Mouse (Mus musculus) liver, embryonic 15.5 days (tissue): ENCODE data around the gene Trabd. TPM values are rescaled to one million over a fixed set of nuclear protein-coding genes. Genes with fewer than 3 reads are reported as not detected.

Experiments
- ATAC-seq: fragments of 200-750 bp; cut with Nextera tagmentation; 2 replicates; pipeline ENCODE4 v1.8.0; 2017; ENCODE audit warnings: moderate number of reproducible peaks, mild to moderate bottlenecking, moderate library complexity; ENCODE audit not compliant: insufficient read depth
- H3K27ac ChIP-seq: fragments of 300-500 bp; sonication (generic); replicated peaks from 2 replicates; pipeline ENCODE4 v1.5.1; 2015; ENCODE audit warnings: mild to moderate bottlenecking, inconsistent platforms
- H3K27me3 ChIP-seq: fragments of 300-500 bp; sonication (generic); 2 replicates; pipeline ENCODE4 v1.6.1; 2015; ENCODE audit warnings: mild to moderate bottlenecking, inconsistent platforms
- H3K36me3 ChIP-seq: fragments of 300-500 bp; sonication (generic); replicated peaks from 2 replicates; pipeline ENCODE4 v1.6.1; 2015; ENCODE audit warnings: moderate library complexity, mild to moderate bottlenecking, inconsistent platforms
- H3K4me1 ChIP-seq: fragments of 300-500 bp; sonication (generic); replicated peaks from 2 replicates; pipeline ENCODE4 v1.6.1; 2015; ENCODE audit warnings: inconsistent platforms
- H3K4me2 ChIP-seq: fragments of 300-500 bp; sonication (generic); 2 replicates; pipeline ENCODE4 v1.6.1; 2015; ENCODE audit warnings: moderate library complexity, mild to moderate bottlenecking, inconsistent platforms
- H3K4me3 ChIP-seq: fragments of 300-500 bp; sonication (generic); replicated peaks from 2 replicates; pipeline ENCODE4 v1.5.1; 2015; ENCODE audit warnings: mild to moderate bottlenecking, inconsistent platforms
- H3K9ac ChIP-seq: fragments of 300-500 bp; sonication (generic); 2 replicates; pipeline ENCODE4 v1.6.1; 2015; ENCODE audit warnings: moderate library complexity, mild to moderate bottlenecking, inconsistent platforms
- H3K9me3 ChIP-seq: fragments of 300-500 bp; sonication (generic); replicated peaks from 2 replicates; pipeline ENCODE4 v1.6.1; 2016; ENCODE audit warnings: inconsistent platforms
- WGBS: fragments of 180-500 bp; shearing (Covaris S2); methylation state at CpG from one replicate; pipeline ENCODE4 v1.1.7; 2015; ENCODE audit warnings: mixed read lengths; ENCODE audit not compliant: insufficient replicate concordance; 5-methylcytosine and 5-hydroxymethylcytosine counted together
- polyA plus RNA-seq: library from polyadenylated mRNA; unstranded; fragments of >200 nt; fragmentation: Nextera tagmentation; extraction: Ambion mirVana; gene quantifications from 2 replicates; pipeline ENCODE4 v1.2.1, GENCODE M21; 2015

Gene Trabd
- polyA plus RNA-seq, 1 experiment from 2014 or later, result 19.2 TPM

DNA sequence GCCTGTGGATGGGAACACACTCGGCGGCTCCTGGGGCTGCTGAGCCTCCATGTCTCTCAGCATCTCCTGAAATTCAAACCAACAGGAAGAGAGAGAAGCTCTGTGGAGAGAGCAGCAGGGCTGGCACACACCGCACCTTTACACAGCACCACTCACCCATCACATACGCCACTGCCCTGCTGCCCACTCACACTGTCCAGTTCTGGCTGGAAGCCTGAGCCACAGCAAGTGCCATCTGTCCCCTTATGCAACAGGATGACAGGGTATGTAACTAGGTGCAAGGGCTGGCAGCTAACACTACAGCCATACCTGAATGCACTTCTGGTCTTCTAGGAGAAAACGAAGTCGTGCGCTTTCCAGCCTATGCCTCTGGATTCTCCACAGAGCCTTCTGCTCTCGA is 29.5 kb downstream of the Trabd start:
- ATAC-seq, result no peak
- 90% methylated on average over 8 of the region's 8 CpGs for WGBS
- H3K4me3 ChIP-seq, result no peak overlapping the region
- no peaks in the 10 kb centered on the region for H3K27me3 ChIP-seq
- H3K27ac ChIP-seq, result no peak overlapping the region
- H3K4me1 ChIP-seq, result no peaks in the 10 kb centered on the region
- H3K9ac ChIP-seq, result no peak overlapping the region
- H3K4me2 ChIP-seq, result no peak overlapping the region
- peaks cover 100% of the 10 kb centered on the region for H3K36me3 ChIP-seq
- H3K9me3 ChIP-seq, result no peaks in the 10 kb centered on the region

DNA sequence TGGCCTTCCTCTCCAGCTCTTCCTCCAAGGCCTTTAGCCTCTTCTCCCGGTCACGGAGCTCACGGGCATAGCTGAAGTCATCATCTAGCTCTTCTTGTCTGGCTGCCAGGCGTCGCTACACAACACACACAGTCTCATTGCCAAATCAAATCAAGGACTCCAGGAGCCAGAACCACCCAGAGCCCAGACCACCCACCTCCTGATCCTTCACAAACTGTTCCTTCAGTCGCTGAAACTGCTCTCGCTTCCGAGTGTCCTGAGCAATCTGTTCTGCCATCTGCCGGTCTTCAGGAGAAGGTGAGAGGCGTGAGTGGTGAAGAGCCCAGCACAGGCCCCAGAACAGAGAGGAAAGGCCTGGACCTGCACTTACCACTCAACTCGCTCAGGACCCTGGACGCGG is 31.1 kb downstream of the Trabd start:
- Histone ChIP-seq H3K36me3 (peaks cover 100% of the 10 kb centered on the region), H3K4me1 (no peaks in the 10 kb centered on the region), H3K9me3 (no peaks in the 10 kb centered on the region), H3K4me3 (no peak overlapping the region), H3K9ac (no peak overlapping the region), H3K27ac (no peak overlapping the region), H3K4me2 (no peak overlapping the region), H3K27me3 (no peaks in the 10 kb centered on the region)
- ATAC-seq, result no peak
- 86% methylated on average over 13 of the region's 13 CpGs for WGBS

DNA sequence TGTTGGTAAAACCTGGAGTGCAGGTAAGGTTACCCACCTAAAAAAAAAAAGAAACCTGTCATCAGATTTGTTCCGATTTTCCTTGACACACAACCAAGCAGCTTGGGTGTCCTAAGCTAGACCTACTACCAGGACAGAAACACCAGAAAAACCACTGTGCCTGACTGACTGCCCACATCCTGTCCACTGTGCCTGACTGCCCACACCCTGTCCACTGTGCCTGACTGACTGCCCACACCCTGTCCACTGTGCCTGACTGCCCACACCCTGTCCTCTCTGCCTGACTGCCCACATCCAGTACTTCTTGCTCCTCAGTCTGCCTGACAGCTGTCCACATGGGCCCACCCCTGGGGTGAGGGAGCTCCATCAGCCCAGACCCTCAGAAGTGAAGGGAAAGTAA is 32.1 kb downstream of the Trabd start:
- ATAC-seq, result no peak
- Histone ChIP-seq H3K27me3 (no peaks in the 10 kb centered on the region), H3K27ac (no peak overlapping the region), H3K4me2 (no peak overlapping the region), H3K4me1 (no peaks in the 10 kb centered on the region), H3K9ac (no peak overlapping the region), H3K4me3 (no peak overlapping the region), H3K36me3 (peaks cover 100% of the 10 kb centered on the region), H3K9me3 (no peaks in the 10 kb centered on the region)
- 86% methylated on average over 1 of the region's 1 CpGs for WGBS

- Histone ChIP-seq H3K27me3 (no peaks in the 10 kb centered on the region), H3K36me3 (peaks cover 97% of the 10 kb centered on the region), H3K27ac (no peak overlapping the region), H3K4me2 (no peak overlapping the region), H3K4me1 (no peaks in the 10 kb centered on the region), H3K4me3 (no peak overlapping the region), H3K9ac (no peak overlapping the region), H3K9me3 (no peaks in the 10 kb centered on the region)
- WGBS, result 86% methylated on average over 9 of the region's 9 CpGs
- no peak for ATAC-seq
Observed at GRCm38 (mm10) chr15:89110147-89110546, 35.2 kb downstream of the Trabd start.

DNA sequence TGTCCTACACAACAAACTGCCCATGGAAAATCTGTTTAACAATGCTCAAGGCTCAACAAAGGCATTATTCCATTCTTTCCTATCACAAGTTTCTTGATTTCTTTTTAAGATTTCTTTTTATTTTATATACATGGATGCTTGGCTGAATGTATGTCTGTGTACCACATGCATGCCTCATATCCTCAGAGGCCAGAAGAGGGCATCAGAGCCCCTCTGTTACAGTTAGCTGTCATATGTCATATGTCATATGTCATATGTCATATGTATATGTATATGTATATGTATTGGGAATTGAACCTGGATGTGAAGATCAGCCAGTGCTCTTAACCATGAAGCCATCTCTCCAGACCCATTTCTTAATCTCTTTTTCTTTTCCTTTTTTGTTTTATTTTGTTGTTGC is 43.1 kb downstream of the Trabd start:
- Histone ChIP-seq H3K4me1 (peaks cover 33% of the 10 kb centered on the region), H3K27me3 (no peaks in the 10 kb centered on the region)

GRCm38 (mm10) chr15:89122649-89123366 is 47.9 kb downstream of the Trabd start, which contains the start of gene Tubgcp6:
Gene Tubgcp6 (minus strand): TSS chr15:89123112.
- Histone ChIP-seq H3K9ac (peak within 1 kb of the TSS; percentile 86), H3K9me3 (no peaks in the 10 kb centered on the region), H3K4me2 (peak within 1 kb of the TSS; percentile 84), H3K27ac (peak within 1 kb of the TSS; percentile 79), H3K4me1 (peaks cover 47% of the 10 kb centered on the region), H3K36me3 (peaks cover 31% of the 10 kb centered on the region), H3K27me3 (no peaks in the 10 kb centered on the region), H3K4me3 (peak within 1 kb of the TSS; percentile 93)
- under 1% methylated on average over 47 of the region's 47 CpGs for WGBS
- peak; percentile 84 for ATAC-seq

More for the DNA sequence above, 43.1 kb downstream of the Trabd start:
- Histone ChIP-seq H3K4me3 (no peak overlapping the region), H3K9me3 (no peaks in the 10 kb centered on the region), H3K9ac (no peak overlapping the region), H3K36me3 (peaks cover 69% of the 10 kb centered on the region), H3K27ac (no peak overlapping the region), H3K4me2 (no peak overlapping the region)
- no peak for ATAC-seq

- ATAC-seq, result no peak
- Histone ChIP-seq H3K4me3 (peak overlapping the region; percentile 93), H3K4me2 (peak overlapping the region; percentile 84), H3K36me3 (peaks cover 23% of the 10 kb centered on the region), H3K27me3 (no peaks in the 10 kb centered on the region), H3K9ac (peak overlapping the region; percentile 86), H3K9me3 (no peaks in the 10 kb centered on the region), H3K4me1 (peaks cover 51% of the 10 kb centered on the region), H3K27ac (peak overlapping the region; percentile 79)
- WGBS, result 40% methylated on average over 11 of the region's 11 CpGs
Observed at GRCm38 (mm10) chr15:89123595-89123994, 48.7 kb downstream of the Trabd start.

DNA sequence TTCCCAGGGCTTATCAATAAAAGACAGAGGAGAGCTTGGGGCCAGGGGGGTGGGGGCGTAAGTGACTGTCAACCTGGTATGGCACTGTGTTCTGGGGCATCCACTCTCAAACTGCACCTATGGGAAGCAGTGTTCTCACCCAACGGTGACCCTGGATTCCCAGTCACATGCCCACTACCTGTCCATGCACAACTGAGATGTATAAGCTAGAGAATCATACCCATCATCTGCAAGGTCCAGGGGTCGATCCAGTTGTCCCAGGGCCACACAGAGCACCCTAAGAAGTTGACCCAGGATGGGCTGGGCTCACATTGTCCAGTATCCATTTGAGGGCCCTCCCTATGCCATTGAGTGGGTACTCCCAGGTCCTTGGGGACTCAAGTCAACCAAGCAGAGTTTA is 49.4 kb downstream of the Trabd start:
- peak overlapping the region; percentile 84; the same call in 1 of the 2 replicates for H3K4me2 ChIP-seq
- ATAC-seq, result no peak
- H3K4me1 ChIP-seq, result peaks cover 57% of the 10 kb centered on the region
- no peak overlapping the region for H3K4me3 ChIP-seq
- no peak overlapping the region for H3K27ac ChIP-seq
- H3K9ac ChIP-seq, result no peak overlapping the region
- H3K9me3 ChIP-seq, result no peaks in the 10 kb centered on the region
- no peaks in the 10 kb centered on the region for H3K27me3 ChIP-seq
- peaks cover 18% of the 10 kb centered on the region for H3K36me3 ChIP-seq
- WGBS, result 74% methylated on average over 3 of the region's 3 CpGs

- no peaks in the 10 kb centered on the region for H3K9me3 ChIP-seq
- no peak overlapping the region for H3K9ac ChIP-seq
- no peak overlapping the region for H3K27ac ChIP-seq
- no peak overlapping the region for H3K4me2 ChIP-seq
- peaks cover 7% of the 10 kb centered on the region for H3K36me3 ChIP-seq
- ATAC-seq, result no peak
- peaks cover 10% of the 10 kb centered on the region; the same call in 1 of the 2 replicates for H3K27me3 ChIP-seq
- H3K4me1 ChIP-seq, result peaks cover 48% of the 10 kb centered on the region
- 77% methylated on average over 9 of the region's 9 CpGs for WGBS
- no peak overlapping the region for H3K4me3 ChIP-seq
Observed at GRCm38 (mm10) chr15:89125351-89125750, 50.4 kb downstream of the Trabd start.

DNA sequence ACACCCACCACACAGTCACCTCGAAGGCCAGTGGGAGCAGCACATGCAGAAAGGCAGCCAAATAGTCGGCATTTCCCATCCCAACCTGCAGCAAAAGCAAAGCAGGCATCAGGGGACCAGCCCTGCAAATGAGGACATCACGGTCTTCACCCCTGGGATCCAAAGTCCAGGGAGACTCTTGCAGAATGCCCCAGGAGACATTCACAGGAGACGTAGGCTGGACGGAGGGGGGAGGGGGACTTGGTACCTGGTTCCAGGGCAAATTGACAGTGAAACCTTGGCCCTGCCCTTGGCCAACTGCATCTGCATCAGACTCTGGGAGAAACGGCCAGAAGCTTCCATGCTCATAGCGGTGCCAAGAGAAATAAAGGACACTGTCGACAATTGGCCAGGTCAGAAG is 51.7 kb downstream of the Trabd start:
- WGBS, result 74% methylated on average over 8 of the region's 8 CpGs
- H3K4me1 ChIP-seq, result peaks cover 36% of the 10 kb centered on the region
- no peaks in the 10 kb centered on the region for H3K9me3 ChIP-seq
- no peak overlapping the region for H3K9ac ChIP-seq
- no peak overlapping the region for H3K27ac ChIP-seq
- peaks cover 5% of the 10 kb centered on the region; the same call in 1 of the 2 replicates for H3K36me3 ChIP-seq
- no peak overlapping the region for H3K4me3 ChIP-seq
- ATAC-seq, result no peak
- no peak overlapping the region for H3K4me2 ChIP-seq
- peaks cover 17% of the 10 kb centered on the region for H3K27me3 ChIP-seq

GRCm38 (mm10) chr15:89127364-89127940 is 52.5 kb downstream of the Trabd start:
- no peak for ATAC-seq
- WGBS, result 76% methylated on average over 8 of the region's 8 CpGs
- Histone ChIP-seq H3K4me2 (peak overlapping the region; percentile 87), H3K9me3 (no peaks in the 10 kb centered on the region), H3K27ac (no peak overlapping the region), H3K9ac (peak overlapping the region; percentile 69), H3K4me3 (peak overlapping the region; percentile 74), H3K27me3 (peaks cover 21% of the 10 kb centered on the region), H3K4me1 (peaks cover 27% of the 10 kb centered on the region), H3K36me3 (peaks cover 5% of the 10 kb centered on the region; the same call in 1 of the 2 replicates)
